Mouse (Mus musculus) forebrain, embryonic 10.5 days (tissue): ENCODE results near the gene Klhl41. TPM values are rescaled to one million over a fixed set of nuclear protein-coding genes. Genes with fewer than 3 reads are reported as not detected.

Experiments
- DNase-seq: peaks from one replicate; pipeline ENCODE4 v3.0.0-alpha.2; 2017; ENCODE audit warnings: low spot score; ENCODE audit errors: extremely low spot score
- H3K27ac ChIP-seq: fragments of 300-500 bp; sonication (generic); 2 replicates; pipeline ENCODE4 v1.5.1; 2016; ENCODE audit warnings: mild to moderate bottlenecking
- H3K27me3 ChIP-seq: fragments of 300-500 bp; sonication (generic); 2 replicates; pipeline ENCODE4 v1.6.1; 2016; ENCODE audit warnings: mild to moderate bottlenecking; ENCODE audit not compliant: poor library complexity, severe bottlenecking
- H3K36me3 ChIP-seq: fragments of 300-500 bp; sonication (generic); replicated peaks from 2 replicates; pipeline ENCODE4 v1.6.1; 2016; ENCODE audit warnings: mild to moderate bottlenecking, moderate library complexity
- H3K4me1 ChIP-seq: fragments of 300-500 bp; sonication (generic); 2 replicates; pipeline ENCODE4 v1.6.1; 2016
- H3K4me3 ChIP-seq: fragments of 300-500 bp; sonication (generic); 2 replicates; pipeline ENCODE4 v1.5.1; 2016; ENCODE audit warnings: mild to moderate bottlenecking, moderate library complexity
- H3K9me3 ChIP-seq: fragments of 300-500 bp; sonication (generic); 2 replicates; pipeline ENCODE4 v1.6.1; 2016; ENCODE audit warnings: mild to moderate bottlenecking, moderate library complexity
- WGBS: fragments of 180-500 bp; shearing (Covaris S2); methylation state at CpG from one replicate; pipeline ENCODE4 v1.1.7; 2016; 5-methylcytosine and 5-hydroxymethylcytosine counted together
- polyA plus RNA-seq: library from polyadenylated mRNA; unstranded; fragments of >200 nt; fragmentation: Nextera tagmentation; extraction: Ambion mirVana; gene quantifications from 2 replicates; pipeline ENCODE4 v1.2.1, GENCODE M21; 2016

The Klhl41 gene
- polyA plus RNA-seq, 1 experiment from 2014 or later = 0.11 TPM

GRCm38 (mm10) chr2:69690843-69691242 lies 20.9 kb downstream of the Klhl41 start:
- Histone ChIP-seq H3K36me3 (peaks cover 84% of the 10 kb centered on the region), H3K27me3 (no peaks in the 10 kb centered on the region), H3K4me1 (no peaks in the 10 kb centered on the region), H3K4me3 (no peak overlapping the region), H3K27ac (no peak overlapping the region), H3K9me3 (no peaks in the 10 kb centered on the region; the same call in 1 of the 2 replicates)
- DNase-seq = no peak
- 94% methylated on average over 6 of the region's 6 CpGs for WGBS

GRCm38 (mm10) chr2:69693501-69693900 lies 23.6 kb downstream of the Klhl41 start:
- H3K9me3 ChIP-seq = no peaks in the 10 kb centered on the region; the same call in 1 of the 2 replicates
- DNase-seq = no peak
- H3K27ac ChIP-seq = no peak overlapping the region
- H3K4me3 ChIP-seq = no peak overlapping the region
- 95% methylated on average over 11 of the region's 11 CpGs for WGBS
- H3K4me1 ChIP-seq = no peaks in the 10 kb centered on the region
- H3K27me3 ChIP-seq = no peaks in the 10 kb centered on the region
- H3K36me3 ChIP-seq = peaks cover 71% of the 10 kb centered on the region

GRCm38 (mm10) chr2:69700446-69700845 lies 30.5 kb downstream of the Klhl41 start:
- peaks cover 67% of the 10 kb centered on the region for H3K36me3 ChIP-seq
- no peak for DNase-seq
- WGBS = 94% methylated on average over 8 of the region's 8 CpGs
- no peaks in the 10 kb centered on the region for H3K9me3 ChIP-seq
- no peaks in the 10 kb centered on the region for H3K27me3 ChIP-seq
- H3K27ac ChIP-seq = no peak overlapping the region
- no peak overlapping the region for H3K4me3 ChIP-seq
- no peaks in the 10 kb centered on the region for H3K4me1 ChIP-seq

- 93% methylated on average over 14 of the region's 14 CpGs for WGBS
- H3K27me3 ChIP-seq = no peaks in the 10 kb centered on the region
- peaks cover 26% of the 10 kb centered on the region for H3K36me3 ChIP-seq
Observed at GRCm38 (mm10) chr2:69712171-69712570, 42.3 kb downstream of the Klhl41 start.

GRCm38 (mm10) chr2:69712981-69713625 lies 43.2 kb downstream of the Klhl41 start, which contains the start of gene Fastkd1:
Gene Fastkd1, minus strand, starts transcription at chr2:69713516.
- Histone ChIP-seq H3K4me3 (peak within 1 kb of the TSS; percentile 90), H3K36me3 (peaks cover 20% of the 10 kb centered on the region), H3K27ac (peak within 1 kb of the TSS; percentile 87), H3K27me3 (no peaks in the 10 kb centered on the region), H3K4me1 (peaks cover 16% of the 10 kb centered on the region), H3K9me3 (no peaks in the 10 kb centered on the region)
- DNase-seq = peak; percentile 87
- WGBS = under 1% methylated on average over 39 of the region's 39 CpGs

More at GRCm38 (mm10) chr2:69712171-69712570, 42.3 kb downstream of the Klhl41 start:
- Histone ChIP-seq H3K9me3 (no peaks in the 10 kb centered on the region), H3K27ac (no peak overlapping the region), H3K4me3 (peak overlapping the region; percentile 90; the same call in 1 of the 2 replicates), H3K4me1 (peaks cover 16% of the 10 kb centered on the region)
- DNase-seq = no peak

- no peaks in the 10 kb centered on the region for H3K9me3 ChIP-seq
- no peak overlapping the region; the same call in 1 of the 2 replicates for H3K27ac ChIP-seq
- WGBS = 38% methylated on average over 4 of the region's 4 CpGs
- no peaks in the 10 kb centered on the region for H3K27me3 ChIP-seq
- peaks cover 20% of the 10 kb centered on the region for H3K36me3 ChIP-seq
- H3K4me1 ChIP-seq = peaks cover 16% of the 10 kb centered on the region
- DNase-seq = no peak
- peak overlapping the region; percentile 90 for H3K4me3 ChIP-seq
Observed at GRCm38 (mm10) chr2:69713626-69714014, 43.7 kb downstream of the Klhl41 start.

GRCm38 (mm10) chr2:69714126-69714525 lies 44.2 kb downstream of the Klhl41 start:
- no peak for DNase-seq
- Histone ChIP-seq H3K4me3 (no peak overlapping the region), H3K9me3 (no peaks in the 10 kb centered on the region), H3K4me1 (peaks cover 16% of the 10 kb centered on the region), H3K36me3 (peaks cover 19% of the 10 kb centered on the region), H3K27me3 (no peaks in the 10 kb centered on the region), H3K27ac (no peak overlapping the region)
- WGBS = 82% methylated on average over 5 of the region's 5 CpGs

GRCm38 (mm10) chr2:69716483-69716882 lies 46.6 kb downstream of the Klhl41 start:
- no peak overlapping the region for H3K27ac ChIP-seq
- peaks cover 5% of the 10 kb centered on the region; the same call in 1 of the 2 replicates for H3K27me3 ChIP-seq
- H3K4me3 ChIP-seq = no peak overlapping the region
- no peaks in the 10 kb centered on the region for H3K36me3 ChIP-seq
- no peak for DNase-seq
- 86% methylated on average over 3 of the region's 3 CpGs for WGBS
- no peaks in the 10 kb centered on the region for H3K9me3 ChIP-seq
- H3K4me1 ChIP-seq = peaks cover 16% of the 10 kb centered on the region

GRCm38 (mm10) chr2:69719121-69719520 lies 49.2 kb downstream of the Klhl41 start:
- H3K4me3 ChIP-seq = no peak overlapping the region
- peaks cover 5% of the 10 kb centered on the region; the same call in 1 of the 2 replicates for H3K27me3 ChIP-seq
- H3K9me3 ChIP-seq = no peaks in the 10 kb centered on the region
- H3K27ac ChIP-seq = no peak overlapping the region
- DNase-seq = no peak
- no peaks in the 10 kb centered on the region for H3K36me3 ChIP-seq
- WGBS = 89% methylated on average over 1 of the region's 1 CpGs
- H3K4me1 ChIP-seq = peaks cover 12% of the 10 kb centered on the region

GRCm38 (mm10) chr2:69722273-69722649 lies 52.3 kb downstream of the Klhl41 start, which contains the start of gene Ppig:
Gene Ppig, plus strand, starts transcription at chr2:69722545.
- Histone ChIP-seq H3K4me1 (peaks cover 16% of the 10 kb centered on the region), H3K27me3 (peaks cover 5% of the 10 kb centered on the region; the same call in 1 of the 2 replicates), H3K4me3 (peak within 1 kb of the TSS; percentile 98), H3K36me3 (peaks cover 8% of the 10 kb centered on the region; the same call in 1 of the 2 replicates), H3K27ac (peak within 1 kb of the TSS; percentile 97), H3K9me3 (no peaks in the 10 kb centered on the region)
- no peak for DNase-seq
- 5% methylated on average over 12 of the region's 12 CpGs for WGBS

- peak; percentile 93 for DNase-seq
- Histone ChIP-seq H3K27ac (peak overlapping the region; percentile 97), H3K4me3 (peak overlapping the region; percentile 98), H3K36me3 (peaks cover 8% of the 10 kb centered on the region; the same call in 1 of the 2 replicates), H3K27me3 (peaks cover 5% of the 10 kb centered on the region; the same call in 1 of the 2 replicates), H3K9me3 (no peaks in the 10 kb centered on the region), H3K4me1 (peaks cover 16% of the 10 kb centered on the region)
- under 1% methylated on average over 90 of the region's 91 CpGs for WGBS
Observed at GRCm38 (mm10) chr2:69722650-69723518, 53.0 kb downstream of the Klhl41 start.

GRCm38 (mm10) chr2:69723519-69723825 lies 53.6 kb downstream of the Klhl41 start:
- Histone ChIP-seq H3K36me3 (peaks cover 8% of the 10 kb centered on the region; the same call in 1 of the 2 replicates), H3K4me1 (peaks cover 16% of the 10 kb centered on the region), H3K27me3 (peaks cover 5% of the 10 kb centered on the region; the same call in 1 of the 2 replicates), H3K4me3 (peak overlapping the region; percentile 98), H3K9me3 (no peaks in the 10 kb centered on the region), H3K27ac (peak overlapping the region; percentile 97)
- no peak for DNase-seq
- WGBS = under 1% methylated on average over 13 of the region's 13 CpGs
